Mouse (Mus musculus) gastrocnemius, adult 18-20 months (tissue): ENCODE measurements around the gene Kank2. TPM values are rescaled to one million over a fixed set of nuclear protein-coding genes. Genes with fewer than 3 reads are reported as not detected.

Source experiments
- DNase-seq: peaks from one replicate; pipeline ENCODE4 v3.0.0; 2021; ENCODE audit warnings: low spot score
- microRNA-seq: library from miRNA; unstranded; fragments of <30 nt; microRNA quantifications from one replicate; pipeline ENCODE4 v1.2.0, GENCODE M21; 2021
- total RNA-seq, 2 experiments: library from RNA; stranded (reverse); gene quantifications; 2 replicates each; pipeline ENCODE4 v1.2.3; 2021

Kank2 gene
- total RNA-seq, 2 experiments from 2014 or later: 12.6 to 14.3 TPM

- peak; percentile 86 for DNase-seq
These were observed 75.0 kb downstream of the Kank2 start, which contains the start of gene Ldlr for GRCm38 (mm10) chr9:21723377-21724146. Gene Ldlr, plus strand, starts transcription at chr9:21723483.

GRCm38 (mm10) chr9:21721036-21721435 is 77.5 kb downstream of the Kank2 start:
- peak; percentile 67 for DNase-seq

GRCm38 (mm10) chr9:21717015-21717414 is 81.5 kb downstream of the Kank2 start:
- DNase-seq: no peak

Small RNAs within 50 kb of the gene (microRNA-seq; reads per million reads assigned to microRNA genes)
- gene Mir7083: not detected

Other genes with a start within 250 kb of the Kank2 start
- gene Timm29, start 206.0 kb downstream of the Kank2 start, total RNA-seq: 10 to 100 TPM; 45.7 to 46.6 TPM
- 1 to 10 TPM; 5.3 to 5.6 TPM for gene Yipf2, start 205.9 kb downstream of the Kank2 start, total RNA-seq
- 10 to 100 TPM; 38.6 to 42.1 TPM for gene Smarca4, start 182.6 kb downstream of the Kank2 start, total RNA-seq
- gene Ldlr, start 75.3 kb downstream of the Kank2 start, total RNA-seq: 1 to 10 TPM; 2.4 to 2.6 TPM
- 1 to 10 TPM; 1.9 TPM for gene Spc24, start 38.4 kb downstream of the Kank2 start, total RNA-seq
- under 1 TPM in 1 of 2 experiments, not detected in 1; 0.26 TPM for gene Angptl8, start 36.8 kb upstream of the Kank2 start, total RNA-seq
- gene Dock6, start 53.9 kb upstream of the Kank2 start, total RNA-seq: 1 to 10 TPM; 7.4 to 8.7 TPM
- gene Rab3d, start 119.4 kb upstream of the Kank2 start, total RNA-seq: 1 to 10 TPM; 1.9 to 4.3 TPM
- gene Ccdc159, start 128.7 kb upstream of the Kank2 start, total RNA-seq: under 1 TPM; 0.71 to 0.85 TPM
- 10 to 100 TPM; 10.5 to 13.8 TPM for gene Tmem205, start 128.8 kb upstream of the Kank2 start, total RNA-seq
- under 1 TPM; 0.50 to 0.81 TPM for gene Plppr2, start 138.3 kb upstream of the Kank2 start, total RNA-seq
- 1 to 10 TPM; 2.1 to 2.3 TPM for gene Swsap1, start 157.0 kb upstream of the Kank2 start, total RNA-seq
- gene Epor, start 164.8 kb upstream of the Kank2 start, total RNA-seq: under 1 TPM in 1 of 2 experiments, not detected in 1; 0.21 TPM
- gene Rgl3, start 190.7 kb upstream of the Kank2 start, total RNA-seq: under 1 TPM; 0.39 to 0.55 TPM
- not detected for gene Ccdc151, start 203.9 kb upstream of the Kank2 start, total RNA-seq
- 10 to 100 TPM; 24.4 to 27.9 TPM for gene Prkcsh, start 204.1 kb upstream of the Kank2 start, total RNA-seq